Mouse (Mus musculus): ENCODE data around the gene Hrh3. TPM values are rescaled to one million over a fixed set of nuclear protein-coding genes. Genes with fewer than 3 reads are reported as not detected.

Gene Hrh3
- polyA plus RNA-seq, 1 experiment from 2014 or later: not detected

DNA sequence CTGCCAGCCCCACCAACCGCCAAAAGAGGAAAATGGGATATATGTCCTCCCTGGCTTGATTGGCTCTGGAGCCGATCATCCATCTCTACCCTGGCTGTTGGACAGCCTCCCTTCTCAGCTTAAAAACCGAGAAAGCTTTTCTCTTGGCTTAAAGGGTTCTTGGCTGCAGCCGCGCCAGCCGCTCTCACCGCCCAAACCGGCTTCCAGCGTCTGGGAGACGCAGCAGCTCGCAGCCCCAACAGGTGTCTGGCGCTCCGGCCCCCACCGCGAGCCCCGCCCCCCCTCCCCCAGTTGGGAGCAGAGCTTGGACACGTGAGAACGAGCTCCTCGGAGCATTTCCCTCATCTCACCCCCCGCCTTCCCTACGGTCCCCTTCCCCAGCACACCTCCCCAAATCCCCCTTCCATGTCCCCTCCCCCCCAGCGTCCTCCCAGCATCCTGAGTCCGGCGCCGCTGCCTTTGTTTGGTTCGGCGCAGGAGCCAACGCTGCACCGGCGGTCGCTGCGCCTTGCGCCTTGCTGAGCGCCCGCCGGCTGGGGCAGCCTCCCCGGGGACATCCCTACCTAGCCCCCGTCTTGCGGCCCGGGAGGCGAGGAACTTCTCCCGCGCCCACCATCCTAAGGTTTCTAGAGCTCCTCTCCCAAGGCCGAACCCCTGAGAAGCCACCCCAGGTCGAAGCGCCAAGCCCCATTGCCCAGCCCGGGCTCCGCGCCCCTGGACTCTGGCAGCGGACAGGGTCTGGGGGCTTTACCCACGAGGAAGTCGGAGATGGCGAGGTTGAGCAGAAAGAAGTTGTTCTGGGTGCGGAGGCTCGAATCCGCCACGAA lies 924 bp downstream of the Hrh3 start:
- H3K4me1 ChIP-seq (replicated peaks; ENCODE audit: insufficient read depth, low read length): peaks cover 6% of the 10 kb centered on the region
- DNase-seq (ENCODE audit: low spot score) (no peak), ATAC-seq (replicated peaks; ENCODE audit: low FRiP score, low read depth) (no peak)
- H3K9ac ChIP-seq (ENCODE audit: low read depth, low read length): no peak overlapping the region
- no peaks in the 10 kb centered on the region for H3K36me3 ChIP-seq (ENCODE audit: insufficient read depth, low read length)
- peaks cover 55% of the 10 kb centered on the region for H3K27me3 ChIP-seq (ENCODE audit: insufficient read depth, low read length)
- H3K4me2 ChIP-seq (ENCODE audit: low read length): peak overlapping the region; percentile 86
- H3K9me3 ChIP-seq (replicated peaks; ENCODE audit: low read length): no peaks in the 10 kb centered on the region
- WGBS: 1% methylated on average over 52 of the region's 57 CpGs
- H3K4me3 ChIP-seq (replicated peaks; ENCODE audit: low read depth, low read length): peak overlapping the region; percentile 48
- H3K27ac ChIP-seq: no peak overlapping the region
- no peak for TF ChIP-seq CTCF (IDR thresholded peaks at IDR 0.05; ENCODE audit: low read depth)

GRCm38 (mm10) chr2:180099529-180099928 lies 4.8 kb downstream of the Hrh3 start:
- Histone ChIP-seq H3K4me3 (replicated peaks; ENCODE audit: low read depth, low read length) (no peak overlapping the region), H3K4me2 (ENCODE audit: low read length) (peak overlapping the region; percentile 10; the same call in 1 of the 2 replicates), H3K9me3 (replicated peaks; ENCODE audit: low read length) (no peaks in the 10 kb centered on the region), H3K36me3 (ENCODE audit: insufficient read depth, low read length) (no peaks in the 10 kb centered on the region), H3K27ac (no peak overlapping the region), H3K27me3 (ENCODE audit: insufficient read depth, low read length) (peaks cover 43% of the 10 kb centered on the region), H3K9ac (ENCODE audit: low read depth, low read length) (no peak overlapping the region), H3K4me1 (replicated peaks; ENCODE audit: insufficient read depth, low read length) (peaks cover 6% of the 10 kb centered on the region)
- 3% methylated on average over 15 of the region's 15 CpGs for WGBS
- ATAC-seq (replicated peaks; ENCODE audit: low FRiP score, low read depth) (no peak), DNase-seq (ENCODE audit: low spot score) (no peak)
- no peak for TF ChIP-seq CTCF (IDR thresholded peaks at IDR 0.05; ENCODE audit: low read depth)

GRCm38 (mm10) chr2:180098167-180098566 lies 6.1 kb downstream of the Hrh3 start:
- H3K27ac ChIP-seq: no peak overlapping the region
- H3K36me3 ChIP-seq (ENCODE audit: insufficient read depth, low read length): no peaks in the 10 kb centered on the region
- H3K9ac ChIP-seq (ENCODE audit: low read depth, low read length): no peak overlapping the region
- no peak for TF ChIP-seq CTCF (IDR thresholded peaks at IDR 0.05; ENCODE audit: low read depth)
- no peak overlapping the region for H3K4me3 ChIP-seq (replicated peaks; ENCODE audit: low read depth, low read length)
- peaks cover 31% of the 10 kb centered on the region for H3K27me3 ChIP-seq (ENCODE audit: insufficient read depth, low read length)
- H3K9me3 ChIP-seq (replicated peaks; ENCODE audit: low read length): no peaks in the 10 kb centered on the region
- ATAC-seq (replicated peaks; ENCODE audit: low FRiP score, low read depth) (no peak), DNase-seq (ENCODE audit: low spot score) (no peak)
- H3K4me2 ChIP-seq (ENCODE audit: low read length): no peak overlapping the region
- 38% methylated on average over 5 of the region's 5 CpGs for WGBS
- no peaks in the 10 kb centered on the region; the same call in 1 of the 2 replicates for H3K4me1 ChIP-seq (replicated peaks; ENCODE audit: insufficient read depth, low read length)

DNA sequence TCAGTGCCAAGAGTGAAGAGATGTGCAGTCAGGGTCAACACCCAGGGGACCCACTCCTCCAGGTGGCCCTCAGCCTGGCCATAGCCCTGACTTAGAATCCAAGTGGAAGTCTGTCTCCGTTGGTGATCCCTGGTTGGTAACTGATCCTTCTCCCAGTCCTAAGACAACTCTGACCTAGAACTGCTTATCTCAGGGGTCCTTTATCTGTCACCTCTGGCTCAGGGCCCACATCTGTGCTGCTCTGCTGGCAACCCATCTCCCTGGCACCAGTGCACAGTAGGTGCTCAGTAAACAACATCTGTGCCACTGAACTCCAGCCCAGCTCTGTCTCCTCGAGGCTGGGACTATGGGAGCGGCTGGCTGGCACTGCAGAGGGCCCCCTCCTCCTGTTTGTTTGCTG lies 6.7 kb downstream of the Hrh3 start:
- Histone ChIP-seq H3K9me3 (replicated peaks; ENCODE audit: low read length) (no peaks in the 10 kb centered on the region), H3K4me1 (replicated peaks; ENCODE audit: insufficient read depth, low read length) (no peaks in the 10 kb centered on the region), H3K4me3 (replicated peaks; ENCODE audit: low read depth, low read length) (no peak overlapping the region), H3K27ac (no peak overlapping the region), H3K27me3 (ENCODE audit: insufficient read depth, low read length) (peaks cover 25% of the 10 kb centered on the region; the same call in 1 of the 2 replicates), H3K4me2 (ENCODE audit: low read length) (no peak overlapping the region), H3K9ac (ENCODE audit: low read depth, low read length) (no peak overlapping the region), H3K36me3 (ENCODE audit: insufficient read depth, low read length) (no peaks in the 10 kb centered on the region)
- 42% methylated on average over 3 of the region's 3 CpGs for WGBS
- no peak for TF ChIP-seq CTCF (IDR thresholded peaks at IDR 0.05; ENCODE audit: low read depth)
- DNase-seq (ENCODE audit: low spot score): no peak
- ATAC-seq (replicated peaks; ENCODE audit: low FRiP score, low read depth): no peak

GRCm38 (mm10) chr2:180095711-180096110 lies 8.6 kb downstream of the Hrh3 start:
- H3K4me3 ChIP-seq (replicated peaks; ENCODE audit: low read depth, low read length): no peak overlapping the region
- 29% methylated on average over 5 of the region's 5 CpGs for WGBS
- H3K4me2 ChIP-seq (ENCODE audit: low read length): no peak overlapping the region
- H3K27ac ChIP-seq: no peak overlapping the region
- ATAC-seq (replicated peaks; ENCODE audit: low FRiP score, low read depth) (no peak), DNase-seq (ENCODE audit: low spot score) (no peak)
- no peaks in the 10 kb centered on the region for H3K4me1 ChIP-seq (replicated peaks; ENCODE audit: insufficient read depth, low read length)
- H3K9ac ChIP-seq (ENCODE audit: low read depth, low read length): no peak overlapping the region
- no peaks in the 10 kb centered on the region for H3K9me3 ChIP-seq (replicated peaks; ENCODE audit: low read length)
- no peaks in the 10 kb centered on the region for H3K36me3 ChIP-seq (ENCODE audit: insufficient read depth, low read length)
- no peak for TF ChIP-seq CTCF (IDR thresholded peaks at IDR 0.05; ENCODE audit: low read depth)
- H3K27me3 ChIP-seq (ENCODE audit: insufficient read depth, low read length): peaks cover 8% of the 10 kb centered on the region; the same call in 1 of the 2 replicates

DNA sequence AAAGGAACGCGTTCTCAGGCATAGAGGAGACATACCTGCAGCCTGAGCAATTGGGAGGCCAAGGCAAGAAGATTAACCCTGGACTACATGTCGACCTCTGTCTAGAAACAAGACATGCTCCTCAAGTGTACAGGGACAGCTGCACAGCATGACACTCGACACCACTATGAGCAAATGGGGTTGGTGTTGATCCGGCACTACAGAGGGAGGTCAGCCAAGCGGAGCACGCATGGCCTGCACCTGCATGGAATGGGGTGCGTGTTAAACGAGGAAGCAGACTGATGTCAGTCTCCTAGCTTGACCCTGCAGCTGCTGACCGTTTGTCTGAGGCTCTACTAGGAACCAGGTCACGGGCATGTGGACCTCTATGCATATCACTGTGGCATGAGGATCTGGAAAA lies 14.0 kb downstream of the Hrh3 start:
- no peak overlapping the region for H3K4me2 ChIP-seq (ENCODE audit: low read length)
- WGBS: 30% methylated on average over 11 of the region's 11 CpGs
- no peak; the same call in 1 of the 2 replicates for ATAC-seq (replicated peaks; ENCODE audit: low FRiP score, low read depth)
- no peaks in the 10 kb centered on the region for H3K4me1 ChIP-seq (replicated peaks; ENCODE audit: insufficient read depth, low read length)
- H3K4me3 ChIP-seq (replicated peaks; ENCODE audit: low read depth, low read length): no peak overlapping the region
- H3K27me3 ChIP-seq (ENCODE audit: insufficient read depth, low read length): no peaks in the 10 kb centered on the region
- H3K36me3 ChIP-seq (ENCODE audit: insufficient read depth, low read length): 0 out of 2 replicates have a peak, but pooled peaks cover 4% of the 10 kb centered on the region
- H3K9ac ChIP-seq (ENCODE audit: low read depth, low read length): no peak overlapping the region
- no peak overlapping the region for H3K27ac ChIP-seq
- no peak for TF ChIP-seq CTCF (IDR thresholded peaks at IDR 0.05; ENCODE audit: low read depth)
- no peak for DNase-seq (ENCODE audit: low spot score)
- H3K9me3 ChIP-seq (replicated peaks; ENCODE audit: low read length): no peaks in the 10 kb centered on the region
